Mouse (Mus musculus) E14TG2a.4 (cell line): ENCODE results near the gene Tnfrsf23.

ENCODE experiments used
- H3K27me3 ChIP-seq: 2 replicates; pipeline ENCODE4 v1.6.1; 2014; ENCODE audit warnings: low read length, control low read depth; ENCODE audit not compliant: insufficient read depth
- H3K36me3 ChIP-seq: 2 replicates; pipeline ENCODE4 v1.6.1; 2014; ENCODE audit warnings: low read length, control low read depth; ENCODE audit not compliant: insufficient read depth
- H3K4me1 ChIP-seq: replicated peaks from 2 replicates; pipeline ENCODE4 v1.6.1; 2014; ENCODE audit warnings: low read depth, low read length, control low read depth
- H3K4me3 ChIP-seq: replicated peaks from 2 replicates; pipeline ENCODE4 v1.5.1; 2014; ENCODE audit warnings: mild to moderate bottlenecking, low read length
- H3K9me3 ChIP-seq: 2 replicates; pipeline ENCODE4 v1.6.1; 2014; ENCODE audit warnings: low read length, control low read depth
- CTCF ChIP-seq: conservative IDR thresholded peaks from 2 replicates; pipeline ENCODE4 v1.5.1; 2014; ENCODE audit warnings: low read length
- NANOG ChIP-seq: IDR thresholded peaks from 2 replicates; pipeline ENCODE4 v1.6.1; 2014; ENCODE audit warnings: borderline replicate concordance, low read length, mixed read lengths
- POU5F1 ChIP-seq: IDR thresholded peaks from 2 replicates; pipeline ENCODE4 v1.6.1; 2014; ENCODE audit warnings: low read length, borderline replicate concordance

The Tnfrsf23 gene

GRCm38 (mm10) chr7:143629501-143629900 is 56.2 kb downstream of the Tnfrsf23 start:
- Histone ChIP-seq H3K27me3 (peaks cover 3% of the 10 kb centered on the region; the same call in 1 of the 2 replicates), H3K36me3 (no peaks in the 10 kb centered on the region)

GRCm38 (mm10) chr7:143628540-143628939 is 57.1 kb downstream of the Tnfrsf23 start, which contains the start of gene Tnfrsf26:
Gene Tnfrsf26 (minus strand): TSS chr7:143628722.
- Histone ChIP-seq H3K27me3 (peaks cover 3% of the 10 kb centered on the region; the same call in 1 of the 2 replicates), H3K4me3 (no peak within 1 kb of the TSS)
- no peak for TF ChIP-seq NANOG
- TF ChIP-seq CTCF = no peak
- TF ChIP-seq POU5F1 = no peak

More at GRCm38 (mm10) chr7:143629501-143629900, 56.2 kb downstream of the Tnfrsf23 start:
- Histone ChIP-seq H3K4me1 (no peaks in the 10 kb centered on the region), H3K4me3 (no peak overlapping the region), H3K9me3 (no peaks in the 10 kb centered on the region)
- TF ChIP-seq POU5F1 (no peak), NANOG (no peak), CTCF (no peak)

GRCm38 (mm10) chr7:143627555-143628286 is 58.0 kb downstream of the Tnfrsf23 start:
- H3K36me3 ChIP-seq = no peaks in the 10 kb centered on the region
- H3K4me1 ChIP-seq = peaks cover 6% of the 10 kb centered on the region; the same call in 1 of the 2 replicates
- peaks cover 7% of the 10 kb centered on the region for H3K9me3 ChIP-seq
- TF ChIP-seq CTCF = no peak
- no peak for TF ChIP-seq NANOG
- TF ChIP-seq POU5F1 = no peak
- H3K4me3 ChIP-seq = no peak overlapping the region
- H3K27me3 ChIP-seq = 0 out of 2 replicates have a peak, but pooled peaks cover 3% of the 10 kb centered on the region

More at GRCm38 (mm10) chr7:143628540-143628939, 57.1 kb downstream of the Tnfrsf23 start, which contains the start of gene Tnfrsf26:
- no peaks in the 10 kb centered on the region for H3K4me1 ChIP-seq
- H3K9me3 ChIP-seq = no peaks in the 10 kb centered on the region
- no peaks in the 10 kb centered on the region for H3K36me3 ChIP-seq

- H3K4me3 ChIP-seq = no peak overlapping the region
- 0 out of 2 replicates have a peak, but pooled peaks cover 3% of the 10 kb centered on the region for H3K27me3 ChIP-seq
- no peaks in the 10 kb centered on the region for H3K36me3 ChIP-seq
- no peak for TF ChIP-seq CTCF
- no peak for TF ChIP-seq NANOG
- peaks cover 6% of the 10 kb centered on the region; the same call in 1 of the 2 replicates for H3K4me1 ChIP-seq
- peaks cover 11% of the 10 kb centered on the region for H3K9me3 ChIP-seq
These were observed 59.5 kb downstream of the Tnfrsf23 start for GRCm38 (mm10) chr7:143626178-143626577.

GRCm38 (mm10) chr7:143625151-143625550 is 60.5 kb downstream of the Tnfrsf23 start:
- Histone ChIP-seq H3K9me3 (peaks cover 11% of the 10 kb centered on the region), H3K4me1 (peaks cover 6% of the 10 kb centered on the region; the same call in 1 of the 2 replicates), H3K4me3 (no peak overlapping the region), H3K27me3 (0 out of 2 replicates have a peak, but pooled peaks cover 3% of the 10 kb centered on the region), H3K36me3 (no peaks in the 10 kb centered on the region)
- TF ChIP-seq NANOG = no peak

- Histone ChIP-seq H3K36me3 (no peaks in the 10 kb centered on the region), H3K9me3 (peaks cover 11% of the 10 kb centered on the region), H3K4me3 (no peak overlapping the region), H3K27me3 (0 out of 2 replicates have a peak, but pooled peaks cover 3% of the 10 kb centered on the region), H3K4me1 (peaks cover 6% of the 10 kb centered on the region; the same call in 1 of the 2 replicates)
- TF ChIP-seq POU5F1 (no peak), NANOG (no peak), CTCF (no peak)
These were observed 61.1 kb downstream of the Tnfrsf23 start for GRCm38 (mm10) chr7:143624561-143624960.

GRCm38 (mm10) chr7:143620951-143621350 is 64.7 kb downstream of the Tnfrsf23 start:
- peaks cover 6% of the 10 kb centered on the region; the same call in 1 of the 2 replicates for H3K4me1 ChIP-seq
- peaks cover 3% of the 10 kb centered on the region; the same call in 1 of the 2 replicates for H3K27me3 ChIP-seq
- peaks cover 11% of the 10 kb centered on the region for H3K9me3 ChIP-seq
- H3K4me3 ChIP-seq = no peak overlapping the region
- no peak for TF ChIP-seq CTCF
- no peak for TF ChIP-seq POU5F1
- TF ChIP-seq NANOG = no peak
- no peaks in the 10 kb centered on the region for H3K36me3 ChIP-seq
